Mouse (Mus musculus): ENCODE measurements at regions not wholly inside any gene's neighbourhood (a gene's known extent, or its start where the extent isn't known, plus 50 kb on each side); places are given as distances from the start of the nearest gene placed in this dataset.

GRCm38 (mm10) chr2:45171520-45172173 lies 54.5 kb upstream of the Zeb2 start:
- Histone ChIP-seq H3K4me1 (0 out of 2 replicates have a peak, but pooled peaks cover 5% of the 10 kb centered on the region), H3K9ac (no peak overlapping the region), H3K27ac (peak overlapping the region; percentile 35; the same call in 1 of the 2 replicates), H3K9me3 (no peaks in the 10 kb centered on the region), H3K4me3 (no peak overlapping the region), H3K4me2 (no peak overlapping the region), H3K36me3 (no peaks in the 10 kb centered on the region), H3K27me3 (no peaks in the 10 kb centered on the region)
- WGBS: 33% methylated on average over 12 of the region's 12 CpGs
- 0 out of 2 replicates have a peak, but pooled peaks have one; percentile 35 for ATAC-seq (ENCODE audit: borderline replicate concordance, extremely low read depth, low FRiP score, low TSS enrichment)

- H3K27ac ChIP-seq: no peak overlapping the region
- H3K27me3 ChIP-seq: no peaks in the 10 kb centered on the region
- 86% methylated on average over 3 of the region's 3 CpGs for WGBS
- no peak overlapping the region for H3K4me2 ChIP-seq
- 0 out of 2 replicates have a peak, but pooled peaks cover 5% of the 10 kb centered on the region for H3K4me1 ChIP-seq
- no peak overlapping the region for H3K9ac ChIP-seq
- H3K9me3 ChIP-seq: no peaks in the 10 kb centered on the region
- H3K4me3 ChIP-seq: no peak overlapping the region
- no peak for ATAC-seq (ENCODE audit: borderline replicate concordance, extremely low read depth, low FRiP score, low TSS enrichment)
- no peaks in the 10 kb centered on the region for H3K36me3 ChIP-seq
These were observed 53.1 kb upstream of the Zeb2 start for GRCm38 (mm10) chr2:45170272-45170671.

- H3K4me1 ChIP-seq: 0 out of 2 replicates have a peak, but pooled peaks cover 5% of the 10 kb centered on the region
- no peaks in the 10 kb centered on the region for H3K36me3 ChIP-seq
- no peak overlapping the region for H3K4me2 ChIP-seq
- no peak overlapping the region for H3K27ac ChIP-seq
- no peaks in the 10 kb centered on the region for H3K27me3 ChIP-seq
- no peak overlapping the region for H3K4me3 ChIP-seq
- H3K9me3 ChIP-seq: no peaks in the 10 kb centered on the region
- no peak for ATAC-seq (ENCODE audit: borderline replicate concordance, extremely low read depth, low FRiP score, low TSS enrichment)
- WGBS: 74% methylated on average over 9 of the region's 9 CpGs
- H3K9ac ChIP-seq: no peak overlapping the region
These were observed 52.4 kb upstream of the Zeb2 start for GRCm38 (mm10) chr2:45169429-45170070.

GRCm38 (mm10) chr2:45168606-45169005 lies 51.4 kb upstream of the Zeb2 start:
- no peaks in the 10 kb centered on the region for H3K9me3 ChIP-seq
- no peak overlapping the region for H3K4me3 ChIP-seq
- no peaks in the 10 kb centered on the region for H3K27me3 ChIP-seq
- H3K4me1 ChIP-seq: 0 out of 2 replicates have a peak, but pooled peaks cover 5% of the 10 kb centered on the region
- no peak overlapping the region for H3K4me2 ChIP-seq
- ATAC-seq (ENCODE audit: borderline replicate concordance, extremely low read depth, low FRiP score, low TSS enrichment): no peak
- no peak overlapping the region for H3K9ac ChIP-seq
- WGBS: 86% methylated on average over 3 of the region's 3 CpGs
- no peak overlapping the region for H3K27ac ChIP-seq
- H3K36me3 ChIP-seq: no peaks in the 10 kb centered on the region
